Mouse (Mus musculus): Measurements from ENCODE around the gene Mctp1.
"Not testable (repeated sequence)": the region's sequence is repeated elsewhere in the genome, so short reads cannot be mapped to it uniquely, and the experiment has no call there.

Gene Mctp1

GRCm38 (mm10) chr13:76482998-76483397, 98.7 kb downstream of the Mctp1 start:
- DNase-seq: no peak

GRCm38 (mm10) chr13:76484086-76484709, 99.9 kb downstream of the Mctp1 start:
- no peak for DNase-seq

GRCm38 (mm10) chr13:76515896-76516295, 131.6 kb downstream of the Mctp1 start:
- no peak for DNase-seq

- no peak for DNase-seq
Observed at GRCm38 (mm10) chr13:76523170-76523569, 138.8 kb downstream of the Mctp1 start.

- no peak for DNase-seq
Observed at GRCm38 (mm10) chr13:76527326-76527725, 143.0 kb downstream of the Mctp1 start.

GRCm38 (mm10) chr13:76527751-76528150, 143.4 kb downstream of the Mctp1 start:
- DNase-seq: no peak

- DNase-seq: no peak
Observed at GRCm38 (mm10) chr13:76529915-76530314, 145.6 kb downstream of the Mctp1 start.

- DNase-seq: no peak
Observed at GRCm38 (mm10) chr13:76530867-76531504, 146.7 kb downstream of the Mctp1 start.

- no peak for DNase-seq
Observed at GRCm38 (mm10) chr13:76547854-76548253, 163.5 kb downstream of the Mctp1 start.

- DNase-seq: no peak
Observed at GRCm38 (mm10) chr13:76560918-76561317, 176.6 kb downstream of the Mctp1 start.

GRCm38 (mm10) chr13:76561594-76561993, 177.3 kb downstream of the Mctp1 start:
- no peak for DNase-seq

GRCm38 (mm10) chr13:76564061-76564460, 179.7 kb downstream of the Mctp1 start:
- DNase-seq: no peak

GRCm38 (mm10) chr13:76566024-76566423, 181.7 kb downstream of the Mctp1 start:
- DNase-seq: no peak

- DNase-seq: no peak
Observed at GRCm38 (mm10) chr13:76567448-76567847, 183.1 kb downstream of the Mctp1 start.

- DNase-seq: no peak
Observed at GRCm38 (mm10) chr13:76568569-76569211, 184.4 kb downstream of the Mctp1 start.

- peak in 1 of 2 experiments; percentile 10 for DNase-seq
Observed at GRCm38 (mm10) chr13:76579414-76579813, 195.1 kb downstream of the Mctp1 start.

- no peak for DNase-seq
Observed at GRCm38 (mm10) chr13:76585447-76585846, 201.1 kb downstream of the Mctp1 start.

GRCm38 (mm10) chr13:76590709-76591108, 206.4 kb downstream of the Mctp1 start:
- not testable (repeated sequence) for DNase-seq

GRCm38 (mm10) chr13:76591189-76591588, 206.9 kb downstream of the Mctp1 start:
- DNase-seq: no peak

GRCm38 (mm10) chr13:76591692-76592091, 207.4 kb downstream of the Mctp1 start:
- DNase-seq: no peak

GRCm38 (mm10) chr13:76592908-76593307, 208.6 kb downstream of the Mctp1 start:
- no peak for DNase-seq

- DNase-seq: no peak
Observed at GRCm38 (mm10) chr13:76597005-76597404, 212.7 kb downstream of the Mctp1 start.

GRCm38 (mm10) chr13:76609425-76609824, 225.1 kb downstream of the Mctp1 start:
- DNase-seq: no peak

- DNase-seq: no peak
Observed at GRCm38 (mm10) chr13:76611499-76611898, 227.2 kb downstream of the Mctp1 start.

Data from spleen, adult 18-20 months (tissue).